Comparison of ENCODE assay signal across 7 mouse cellular contexts in the genomic region with DNA sequence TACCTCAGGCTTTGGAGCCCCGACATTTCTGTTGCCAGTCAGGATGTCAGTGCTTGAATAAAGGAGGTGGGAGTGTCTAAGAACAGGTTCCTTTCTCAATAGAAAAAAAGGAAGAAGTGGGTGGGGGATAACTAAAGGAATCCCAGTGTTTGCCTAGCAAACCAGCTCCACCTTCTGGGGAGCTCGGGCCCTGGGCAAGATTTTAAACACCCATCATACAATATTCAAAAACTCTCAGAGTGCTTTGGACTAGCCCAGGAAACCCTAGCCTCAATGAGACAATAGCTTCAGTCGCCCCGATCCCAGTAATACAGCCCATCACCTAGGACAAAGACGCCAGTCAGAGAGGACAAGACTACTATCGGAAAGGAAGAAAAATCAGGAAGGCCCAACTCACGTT. TPM values are rescaled to one million over a fixed set of nuclear protein-coding genes. Genes with fewer than 3 reads are reported as not detected.
DNase-seq lines count a peak whose midpoint lies in the region; ATAC-seq and TF ChIP-seq lines count a peak whose summit lies in the region.

No protein-coding gene starts in this region.

- H3K79me2 ChIP-seq in liver, adult 2 months (ENCODE audit: control insufficient read depth, insufficient read depth, low read length), result no peaks in the 10 kb centered on the region

- H3K9ac ChIP-seq in forebrain, embryonic 12.5 days, result peak overlapping the region; percentile 62
- no peak overlapping the region for H3K9ac ChIP-seq in liver, adult 2 months (ENCODE audit: low read depth, low read length)
- peak overlapping the region; percentile 60 for H3K9ac ChIP-seq in neural tube, embryonic 14.5 days (replicated peaks; ENCODE audit: low read depth, low read length)

- H3K27ac ChIP-seq in forebrain, embryonic 12.5 days, result peak overlapping the region; percentile 99
- H3K27ac ChIP-seq in liver, adult 2 months (replicated peaks; ENCODE audit: insufficient read depth, low read depth, low read length), result no peak overlapping the region
- peak overlapping the region; percentile 96 for H3K27ac ChIP-seq in neural tube, embryonic 14.5 days (ENCODE audit: low read depth, low read length)

- TF ChIP-seq CTCF in Patski (IDR thresholded peaks at IDR 0.05), result peak; percentile 58
- no peak for TF ChIP-seq CTCF in liver, adult 2 months (IDR thresholded peaks at IDR 0.05; ENCODE audit: low read depth, low read length)

- in situ Hi-C loops in Patski (cut with MboI; ENCODE audit: low pct_unique_long_range_greater_than_20kb), result no loop called here

- WGBS in forebrain, embryonic 12.5 days, result 0% methylated on average over 7 of the region's 7 CpGs
- 8% methylated on average over 7 of the region's 7 CpGs for WGBS in liver, adult 2 months
- WGBS in neural tube, embryonic 14.5 days, result 1% methylated on average over 7 of the region's 7 CpGs

- H3K9me3 ChIP-seq in forebrain, embryonic 12.5 days, result no peaks in the 10 kb centered on the region
- no peaks in the 10 kb centered on the region for H3K9me3 ChIP-seq in neural tube, embryonic 14.5 days (ENCODE audit: control insufficient read depth, low read length)

- H3K36me3 ChIP-seq in forebrain, embryonic 12.5 days (replicated peaks), result peaks cover 17% of the 10 kb centered on the region
- no peaks in the 10 kb centered on the region for H3K36me3 ChIP-seq in liver, adult 2 months (ENCODE audit: control insufficient read depth, insufficient read depth, low read length)
- peaks cover 11% of the 10 kb centered on the region for H3K36me3 ChIP-seq in neural tube, embryonic 14.5 days (ENCODE audit: control insufficient read depth, insufficient read depth, low read length)

- no peak for TF ChIP-seq POLR2A in liver, adult 2 months (IDR thresholded peaks at IDR 0.05; ENCODE audit: extremely low read depth, insufficient read depth, low read length)

- ATAC-seq in Patski, result peak; percentile 36
- ATAC-seq in forebrain, embryonic 12.5 days (ENCODE audit: low FRiP score), result peak; percentile 72
- peak; percentile 68 for ATAC-seq in neural tube, embryonic 14.5 days (ENCODE audit: low read depth)

- H3K4me2 ChIP-seq in forebrain, embryonic 12.5 days, result peak overlapping the region; percentile 58
- peak overlapping the region; percentile 52 for H3K4me2 ChIP-seq in neural tube, embryonic 14.5 days (ENCODE audit: low read depth, low read length)

- H3K4me3 ChIP-seq in forebrain, embryonic 12.5 days (replicated peaks), result peak overlapping the region; percentile 54
- peak overlapping the region; percentile 54; the same call in 1 of the 2 replicates for H3K4me3 ChIP-seq in liver, adult 2 months (ENCODE audit: insufficient read depth, low read depth, low read length)
- peak overlapping the region; percentile 47 for H3K4me3 ChIP-seq in neural tube, embryonic 14.5 days (ENCODE audit: low read depth, low read length)

- peaks cover 13% of the 10 kb centered on the region for H3K4me1 ChIP-seq in forebrain, embryonic 12.5 days
- no peaks in the 10 kb centered on the region; the same call in 1 of the 2 replicates for H3K4me1 ChIP-seq in liver, adult 2 months (ENCODE audit: control insufficient read depth, insufficient read depth, low read length)
- 0 out of 2 replicates have a peak, but pooled peaks cover 7% of the 10 kb centered on the region for H3K4me1 ChIP-seq in neural tube, embryonic 14.5 days (ENCODE audit: control insufficient read depth, insufficient read depth, low read length)

- POLR2A ChIA-PET in Patski (lab: Charles Lee), result no interaction called here

- CTCF ChIA-PET in Patski (lab: Charles Lee), result interaction anchor here (1.2 kb wide), 1 partner anchor 173 kb away, joined by 3 read pairs; no protein-coding TSS in a partner anchor

- DNase-seq in kidney, postnatal 10 days, result peak; percentile 56
- DNase-seq in kidney, adult 18-20 months, result no peak
- DNase-seq in Patski (ENCODE audit: low read depth, low spot score), result no peak
- DNase-seq in liver, adult 2 months (ENCODE audit: extremely low read depth, low read depth, low spot score), result no peak
- DNase-seq in spleen, postnatal 14 days (ENCODE audit: low spot score in 2 of 2), result no peak

- no peaks in the 10 kb centered on the region for H3K27me3 ChIP-seq in Patski
- no peaks in the 10 kb centered on the region; the same call in 1 of the 2 replicates for H3K27me3 ChIP-seq in forebrain, embryonic 12.5 days
- no peaks in the 10 kb centered on the region for H3K27me3 ChIP-seq in liver, adult 2 months (ENCODE audit: control insufficient read depth, insufficient read depth, low read length)
- no peaks in the 10 kb centered on the region for H3K27me3 ChIP-seq in neural tube, embryonic 14.5 days (ENCODE audit: control insufficient read depth, insufficient read depth, low read length)

RNA-seq across cellular contexts. Expression of gene Lrrc49, which starts 0.5 kb away (rescaled TPM):
- polyA plus RNA-seq in Patski (2021), result 22.7 TPM
- polyA plus RNA-seq in forebrain, embryonic 12.5 days (2016; fragmentation: Nextera tagmentation; extraction: Ambion mirVana), result 62.4 and 67.4 TPM in 2 replicates
- total RNA-seq in liver, adult 2 months (2014; rRNA removed), result 0.28 and 0.40 TPM in 2 replicates
- polyA plus RNA-seq in liver, adult 2 months (2012; rRNA removed), result 0.11 and 0.17 TPM in 2 replicates
- polyA plus RNA-seq in neural tube, embryonic 14.5 days (2014; fragmentation: Nextera tagmentation; extraction: Ambion mirVana), result 84.0 and 91.0 TPM in 2 replicates

RNA-seq across cellular contexts. Expression of gene Larp6, which starts 25.4 kb away (rescaled TPM):
- not detected for polyA plus RNA-seq in Patski (2021)
- polyA plus RNA-seq in forebrain, embryonic 12.5 days (2016; fragmentation: Nextera tagmentation; extraction: Ambion mirVana), result 2.2 and 3.0 TPM in 2 replicates
- total RNA-seq in liver, adult 2 months (2014; rRNA removed), result not detected in 2 replicates
- polyA plus RNA-seq in liver, adult 2 months (2012; rRNA removed), result 0.04 TPM in 1 of 2 replicates, not detected in the other
- 18.2 and 22.4 TPM in 2 replicates for polyA plus RNA-seq in neural tube, embryonic 14.5 days (2014; fragmentation: Nextera tagmentation; extraction: Ambion mirVana)

Comparison
In these comparisons a context has a peak if more than half of its experiments do, and no peak if none do; other contexts are left out.
1. RNA of gene Lrrc49, which starts 0.5 kb away (polyA plus RNA-seq): 84.0 to 91.0 TPM in neural tube, embryonic 14.5 days, 62.4 to 67.4 TPM in forebrain, embryonic 12.5 days and 22.7 TPM in Patski (single experiment); 0.11 to 0.17 TPM in liver, adult 2 months; every median in the first group is over 10 times any median in the second.
2. Peak in every context shown above with its lines, with median percentiles within 50 percentile points of each other: ATAC-seq and H3K4me3 ChIP-seq.